Mouse (Mus musculus) gastrocnemius, postnatal 36 days (tissue): ENCODE data around the gene Prox1. TPM values are rescaled to one million over a fixed set of nuclear protein-coding genes. Genes with fewer than 3 reads are reported as not detected.

ENCODE experiments used
- DNase-seq, 2 experiments: peaks; one replicate each; pipeline ENCODE4 v3.0.0; 2022
- intact Hi-C: fragments of 180-260 bp; cut with DNase I; formaldehyde crosslinking; loops from one replicate; pipeline ENCODE4 v1.15.1; 2025
- total RNA-seq, 2 experiments: library from RNA; stranded (reverse); gene quantifications; 2 replicates each; pipeline ENCODE4 v1.2.3; 2021

Gene Prox1
- total RNA-seq, 2 experiments from 2014 or later = 2.4 to 3.2 TPM

GRCm38 (mm10) chr1:190106674-190107420 is 63.7 kb downstream of the Prox1 start:
- intact Hi-C loops = no loop called here
- no peak for DNase-seq

GRCm38 (mm10) chr1:190106060-190106459 is 64.5 kb downstream of the Prox1 start:
- no peak for DNase-seq
- intact Hi-C loops = no loop called here

- DNase-seq = no peak
- intact Hi-C loops = no loop called here
These were observed 77.2 kb downstream of the Prox1 start for GRCm38 (mm10) chr1:190093326-190093725.

- intact Hi-C loops = no loop called here
- DNase-seq = no peak
These were observed 78.4 kb downstream of the Prox1 start for GRCm38 (mm10) chr1:190092076-190092475.

- intact Hi-C loops = no loop called here
These were observed 81.6 kb downstream of the Prox1 start for GRCm38 (mm10) chr1:190088929-190089328.

GRCm38 (mm10) chr1:190085703-190086102 is 84.8 kb downstream of the Prox1 start:
- intact Hi-C loops = no loop called here
- no peak for DNase-seq

More at GRCm38 (mm10) chr1:190088929-190089328, 81.6 kb downstream of the Prox1 start:
- DNase-seq = no peak

- intact Hi-C loops = no loop called here
- DNase-seq = no peak
These were observed 90.8 kb downstream of the Prox1 start for GRCm38 (mm10) chr1:190079643-190080275.

- intact Hi-C loops = no loop called here
- DNase-seq = no peak
These were observed 93.9 kb downstream of the Prox1 start for GRCm38 (mm10) chr1:190076601-190077000.

Other genes starting within 250 kb of the Prox1 start
- 100 to 1,000 TPM; 276 to 290 TPM for gene Smyd2, start 248.4 kb downstream of the Prox1 start, total RNA-seq